Comparison of ENCODE assay signal across 10 mouse cellular contexts in the genomic region with DNA sequence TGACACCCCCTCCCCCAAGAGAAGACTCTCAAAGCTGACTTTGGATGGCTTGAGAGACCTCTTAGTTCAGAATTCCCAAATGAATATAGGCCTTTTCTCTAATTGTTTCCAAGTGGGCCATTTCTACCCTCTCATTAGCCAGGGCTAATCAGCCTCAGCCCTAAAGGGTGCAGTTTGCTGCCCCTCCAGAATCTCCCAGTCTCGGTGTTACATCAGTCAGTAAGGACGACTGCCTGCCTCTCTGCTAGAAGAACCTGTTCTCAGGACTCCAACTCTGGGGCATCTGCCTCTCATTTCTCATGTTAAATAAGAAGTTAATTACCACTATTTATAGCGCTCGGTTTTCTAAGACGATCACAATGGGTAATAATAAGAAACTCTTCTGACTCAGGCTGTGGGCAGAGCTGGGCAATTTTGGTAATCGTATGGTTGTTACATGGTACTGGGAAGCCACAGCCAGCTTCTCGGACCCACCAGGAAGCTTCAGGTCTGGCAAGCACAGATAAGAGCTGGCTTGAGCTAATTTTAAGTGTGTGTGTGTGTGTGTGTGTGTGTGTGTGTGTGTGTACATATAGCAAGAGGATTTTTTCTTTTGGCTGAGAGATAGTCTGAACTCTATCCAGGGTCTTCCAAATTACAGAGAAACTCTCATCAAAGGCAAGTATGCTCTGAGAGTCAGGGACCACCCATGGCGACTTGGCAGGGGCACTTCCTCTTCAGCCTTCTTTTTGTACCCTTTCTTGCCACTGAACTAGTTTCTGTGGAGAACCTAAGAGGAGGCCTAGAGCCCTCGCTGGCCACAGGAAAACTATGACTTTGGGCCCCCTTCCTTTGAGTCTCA.
DNase-seq lines count a peak whose midpoint lies in the region; ATAC-seq and TF ChIP-seq lines count a peak whose summit lies in the region.
"Had no signal": no experiment of that assay in that cellular context is flagged by ENCODE, and none has a peak within 500 bp of the region (broad histone marks: within the 10 kb centered on the region; RNA-seq: fewer than 3 reads in every experiment).

No protein-coding gene starts in this region.

- no peak overlapping the region for H3K4me3 ChIP-seq in heart, embryonic 11.5 days (ENCODE audit: low read depth, low read length)
- no peak overlapping the region for H3K4me3 ChIP-seq in midbrain, postnatal 0 days (ENCODE audit: low read depth, low read length)
- no peak overlapping the region for H3K4me3 ChIP-seq in midbrain, embryonic 14.5 days (replicated peaks; ENCODE audit: low read depth, low read length)
- no peak overlapping the region for H3K4me3 ChIP-seq in embryonic facial prominence, embryonic 14.5 days (ENCODE audit: low read depth, low read length)

- H3K9ac ChIP-seq in heart, embryonic 11.5 days (ENCODE audit: low read depth, low read length): no peak overlapping the region
- H3K9ac ChIP-seq in midbrain, postnatal 0 days (replicated peaks; ENCODE audit: low read length, poor library complexity, severe bottlenecking): no peak overlapping the region
- H3K9ac ChIP-seq in midbrain, embryonic 14.5 days (replicated peaks; ENCODE audit: low read length): no peak overlapping the region
- H3K9ac ChIP-seq in embryonic facial prominence, embryonic 14.5 days (ENCODE audit: low read depth, low read length): no peak overlapping the region

- H3K4me2 ChIP-seq in heart, embryonic 11.5 days: no peak overlapping the region
- no peak overlapping the region for H3K4me2 ChIP-seq in midbrain, postnatal 0 days (ENCODE audit: low read depth, low read length, poor library complexity, severe bottlenecking)
- no peak overlapping the region for H3K4me2 ChIP-seq in midbrain, embryonic 14.5 days (ENCODE audit: low read length)
- no peak overlapping the region for H3K4me2 ChIP-seq in embryonic facial prominence, embryonic 14.5 days (ENCODE audit: low read depth, low read length)

- peak overlapping the region; percentile 73 for H3K27ac ChIP-seq in heart, embryonic 11.5 days (ENCODE audit: low read depth, low read length)
- no peak overlapping the region for H3K27ac ChIP-seq in midbrain, postnatal 0 days (ENCODE audit: low read depth, low read length)
- H3K27ac ChIP-seq in midbrain, embryonic 14.5 days (replicated peaks; ENCODE audit: low read depth, low read length): no peak overlapping the region
- H3K27ac ChIP-seq in embryonic facial prominence, embryonic 14.5 days (replicated peaks; ENCODE audit: low read depth, low read length): peak overlapping the region; percentile 25
- H3K27ac ChIP-seq: macrophage had no signal

- H3K36me3 ChIP-seq in heart, embryonic 11.5 days (ENCODE audit: control insufficient read depth, insufficient read depth, low read length): no peaks in the 10 kb centered on the region
- no peaks in the 10 kb centered on the region for H3K36me3 ChIP-seq in midbrain, postnatal 0 days (ENCODE audit: insufficient read depth, low read length)
- H3K36me3 ChIP-seq in midbrain, embryonic 14.5 days (ENCODE audit: control insufficient read depth, insufficient read depth, low read length): no peaks in the 10 kb centered on the region
- H3K36me3 ChIP-seq in embryonic facial prominence, embryonic 14.5 days (ENCODE audit: control insufficient read depth, insufficient read depth, low read length): no peaks in the 10 kb centered on the region

- no peak for DNase-seq in heart, adult 18-20 months
- DNase-seq in midbrain, postnatal 0 days (ENCODE audit: low spot score): peak; percentile 58
- DNase-seq in midbrain, embryonic 14.5 days: no peak
- peak; percentile 50 for DNase-seq in embryonic facial prominence, embryonic 14.5 days (ENCODE audit: low spot score)
- no peak for DNase-seq in kidney, adult 9 months
- DNase-seq in thymus, postnatal 4 days: no peak
- DNase-seq in adrenal gland, postnatal 4 days (ENCODE audit: low spot score in 2 of 2): no peak
- DNase-seq: adrenal gland, postnatal 14 days had no signal

- peak; percentile 86 for ATAC-seq in heart, embryonic 11.5 days (replicated peaks; ENCODE audit: insufficient number of reproducible peaks, low FRiP score, low TSS enrichment)
- no peak for ATAC-seq in midbrain, postnatal 0 days (ENCODE audit: low FRiP score)
- no peak for ATAC-seq in midbrain, embryonic 14.5 days (ENCODE audit: low FRiP score, low TSS enrichment)
- 0 out of 2 replicates have a peak, but pooled peaks have one; percentile 33 for ATAC-seq in embryonic facial prominence, embryonic 14.5 days (ENCODE audit: low read depth)

- TF ChIP-seq CTCF in midbrain, postnatal 0 days (IDR thresholded peaks at IDR 0.05): no peak

- no peaks in the 10 kb centered on the region for H3K9me3 ChIP-seq in heart, embryonic 11.5 days (replicated peaks; ENCODE audit: control insufficient read depth, low read length)
- no peaks in the 10 kb centered on the region for H3K9me3 ChIP-seq in midbrain, postnatal 0 days (ENCODE audit: low read length)
- no peaks in the 10 kb centered on the region for H3K9me3 ChIP-seq in midbrain, embryonic 14.5 days (ENCODE audit: control insufficient read depth, low read length)
- no peaks in the 10 kb centered on the region for H3K9me3 ChIP-seq in embryonic facial prominence, embryonic 14.5 days (ENCODE audit: control insufficient read depth, low read length)

- peaks cover 19% of the 10 kb centered on the region for H3K4me1 ChIP-seq in heart, embryonic 11.5 days (ENCODE audit: control insufficient read depth, insufficient read depth, low read length)
- H3K4me1 ChIP-seq in midbrain, postnatal 0 days (ENCODE audit: insufficient read depth, low read length): no peaks in the 10 kb centered on the region
- H3K4me1 ChIP-seq in midbrain, embryonic 14.5 days (ENCODE audit: control insufficient read depth, insufficient read depth, low read length): no peaks in the 10 kb centered on the region
- peaks cover 4% of the 10 kb centered on the region; the same call in 1 of the 2 replicates for H3K4me1 ChIP-seq in embryonic facial prominence, embryonic 14.5 days (ENCODE audit: control insufficient read depth, insufficient read depth, low read length)

- WGBS in heart, embryonic 11.5 days (ENCODE audit: insufficient replicate concordance): 42% methylated on average over 9 of the region's 9 CpGs
- WGBS in midbrain, postnatal 0 days: 48% methylated on average over 9 of the region's 9 CpGs
- 56% methylated on average over 9 of the region's 9 CpGs for WGBS in midbrain, embryonic 14.5 days
- WGBS in embryonic facial prominence, embryonic 14.5 days: 25% methylated on average over 9 of the region's 9 CpGs

- H3K27me3 ChIP-seq in heart, embryonic 11.5 days (ENCODE audit: control insufficient read depth, insufficient read depth, low read length): no peaks in the 10 kb centered on the region
- no peaks in the 10 kb centered on the region for H3K27me3 ChIP-seq in midbrain, postnatal 0 days (ENCODE audit: insufficient read depth, low read length)
- H3K27me3 ChIP-seq in midbrain, embryonic 14.5 days (ENCODE audit: control insufficient read depth, insufficient read depth, low read length): no peaks in the 10 kb centered on the region
- H3K27me3 ChIP-seq in embryonic facial prominence, embryonic 14.5 days (replicated peaks; ENCODE audit: control insufficient read depth, insufficient read depth, low read length): no peaks in the 10 kb centered on the region

Comparison
In these comparisons a context has a peak if more than half of its experiments do, and no peak if none do; other contexts are left out.
1. DNase-seq: peak in midbrain, postnatal 0 days (single experiment) and embryonic facial prominence, embryonic 14.5 days (single experiment); none in heart, adult 18-20 months (0 of 2), midbrain, embryonic 14.5 days (single experiment), kidney, adult 9 months (single experiment), thymus, postnatal 4 days (single experiment) and adrenal gland, postnatal 4 days (0 of 2).
2. ATAC-seq: peak in heart, embryonic 11.5 days (single experiment) and embryonic facial prominence, embryonic 14.5 days (single experiment); none in midbrain, postnatal 0 days (single experiment) and midbrain, embryonic 14.5 days (single experiment).
3. H3K27ac ChIP-seq: peak in heart, embryonic 11.5 days (single experiment) and embryonic facial prominence, embryonic 14.5 days (single experiment); none in midbrain, postnatal 0 days (single experiment) and midbrain, embryonic 14.5 days (single experiment).